Mouse (Mus musculus): ENCODE measurements at regions not wholly inside any gene's neighbourhood (a gene's known extent, or its start where the extent isn't known, plus 50 kb on each side); places are given as distances from the start of the nearest gene placed in this dataset.

DNA sequence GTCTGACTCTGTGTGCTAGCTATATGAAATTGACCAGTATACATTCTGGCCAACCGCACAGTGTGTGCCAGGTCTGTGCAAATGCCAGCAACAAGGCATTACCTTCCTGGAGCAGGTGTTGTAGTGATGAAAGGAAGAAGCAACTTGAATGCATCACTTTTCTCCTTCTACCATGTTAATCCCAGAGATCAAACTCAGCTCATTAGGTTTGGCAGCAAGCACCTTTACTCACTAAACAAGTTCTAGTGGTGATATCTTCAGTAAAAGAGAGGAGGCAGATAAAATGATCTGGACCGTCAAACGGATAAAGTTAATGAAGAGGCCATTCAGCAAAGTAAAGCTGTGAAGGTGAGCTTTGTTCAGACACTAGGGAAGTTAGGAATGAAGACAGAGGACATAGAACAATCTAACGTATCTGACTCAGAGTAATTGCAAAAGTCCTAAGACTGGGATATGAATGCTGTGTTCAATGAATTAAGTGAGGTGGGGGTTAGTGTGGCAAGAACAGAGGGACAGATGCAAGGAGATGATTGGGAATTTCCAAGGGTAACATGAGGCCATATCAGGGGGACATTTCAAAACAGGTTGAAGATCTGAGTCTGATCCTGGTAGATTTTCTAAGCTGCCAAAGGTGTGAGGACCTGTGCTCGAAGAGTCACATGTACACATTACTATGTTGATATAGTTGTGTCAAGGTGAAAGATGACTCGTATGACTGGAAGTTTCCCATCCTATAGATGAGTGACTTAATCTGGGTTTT is 1478.4 kb upstream of the Slc10a2 start:
- no peak for DNase-seq (ENCODE audit: low read depth, low spot score)

DNA sequence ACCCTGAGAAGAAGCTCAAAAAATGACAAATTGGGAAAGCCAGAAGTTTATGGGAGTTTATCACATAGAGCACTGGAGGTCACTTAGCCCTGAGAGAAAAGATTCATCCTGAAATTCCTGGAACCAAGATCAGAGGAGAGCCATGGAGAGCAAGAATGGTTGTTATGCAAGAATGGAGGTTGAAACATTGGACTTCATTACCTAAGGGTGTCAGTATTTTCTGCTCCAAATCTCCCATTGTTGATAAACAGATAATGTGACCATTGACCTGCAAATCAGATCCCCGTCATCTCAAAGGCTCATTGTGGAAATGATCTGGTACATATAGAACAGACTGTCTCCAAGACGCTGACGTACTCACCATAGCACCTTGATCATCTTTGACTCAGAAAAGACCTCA is 1477.6 kb upstream of the Slc10a2 start:
- no peak for DNase-seq (ENCODE audit: low read depth, low spot score)

GRCm38 (mm10) chr8:6577868-6578634 is 1472.9 kb upstream of the Slc10a2 start:
- no peak for DNase-seq (ENCODE audit: low read depth, low spot score)

DNA sequence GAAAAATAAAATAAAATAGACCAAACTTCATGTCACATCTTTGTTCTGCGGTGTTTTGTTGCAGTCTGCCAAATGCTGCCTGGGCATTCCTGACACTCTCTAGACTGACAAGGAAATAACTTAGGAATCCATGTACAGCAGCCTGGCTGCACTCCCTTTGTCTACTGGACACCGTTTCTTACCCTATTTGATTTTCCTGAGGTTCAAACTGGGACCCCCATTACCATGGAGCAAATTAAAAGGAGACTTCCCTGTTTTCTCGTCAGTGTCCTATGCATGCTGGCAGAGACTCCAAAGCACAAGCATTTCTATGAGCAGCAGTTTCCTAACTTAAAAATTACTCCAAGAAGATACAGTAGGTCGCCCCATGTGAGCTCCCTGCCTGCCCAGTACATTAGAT is 1470.1 kb upstream of the Slc10a2 start:
- no peak for DNase-seq (ENCODE audit: low read depth, low spot score)

- no peak for DNase-seq (ENCODE audit: low read depth, low spot score)
These were observed 1468.3 kb upstream of the Slc10a2 start for GRCm38 (mm10) chr8:6573492-6573891.

GRCm38 (mm10) chr8:6572066-6572665 is 1467.0 kb upstream of the Slc10a2 start:
- peak; percentile 25 for DNase-seq (ENCODE audit: low read depth, low spot score)

GRCm38 (mm10) chr8:6550965-6551364 is 1445.8 kb upstream of the Slc10a2 start:
- DNase-seq (ENCODE audit: low read depth, low spot score), result no peak

GRCm38 (mm10) chr8:6527171-6527570 is 1422.0 kb upstream of the Slc10a2 start:
- no peak for DNase-seq (ENCODE audit: low read depth, low spot score)

DNA sequence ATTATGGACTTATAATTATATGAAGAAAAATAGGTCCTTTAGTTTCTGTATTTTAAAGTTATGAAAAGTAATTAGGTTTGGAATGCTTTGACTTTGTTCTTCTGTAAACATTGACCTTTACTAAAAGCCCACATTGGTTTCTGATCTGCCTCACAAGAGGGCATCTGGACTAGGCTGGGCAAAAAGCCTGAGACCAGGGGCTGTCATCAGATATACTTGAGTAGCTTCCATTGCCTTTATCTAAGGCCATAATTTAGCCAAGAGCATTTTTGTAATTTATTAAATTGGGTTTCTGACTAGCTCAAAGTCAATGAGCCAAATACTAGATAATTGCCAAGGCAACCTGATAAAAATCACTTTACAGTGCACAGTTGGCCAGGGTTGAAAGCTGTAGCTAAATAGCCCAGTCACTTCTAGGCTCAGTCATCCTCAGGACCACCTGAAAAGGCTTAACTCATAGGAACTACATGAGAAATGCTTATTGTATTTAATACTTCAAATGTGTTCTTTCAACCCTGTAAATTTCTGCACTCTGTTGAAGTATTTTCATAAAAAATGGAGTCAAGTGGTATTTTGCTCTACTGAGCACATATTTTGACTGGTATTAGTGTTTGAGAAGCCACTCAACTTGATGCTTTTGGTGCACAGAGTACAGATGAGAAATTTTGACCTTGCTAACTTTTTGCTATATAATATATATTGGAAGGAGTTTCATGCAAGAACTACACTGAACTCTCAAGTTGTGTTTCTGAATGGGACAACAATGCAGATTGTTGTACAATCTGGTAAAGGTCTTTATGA is 1410.9 kb upstream of the Slc10a2 start:
- DNase-seq (ENCODE audit: low read depth, low spot score), result no peak

GRCm38 (mm10) chr8:6492453-6492852 is 1387.3 kb upstream of the Slc10a2 start:
- DNase-seq (ENCODE audit: low read depth, low spot score), result no peak

DNA sequence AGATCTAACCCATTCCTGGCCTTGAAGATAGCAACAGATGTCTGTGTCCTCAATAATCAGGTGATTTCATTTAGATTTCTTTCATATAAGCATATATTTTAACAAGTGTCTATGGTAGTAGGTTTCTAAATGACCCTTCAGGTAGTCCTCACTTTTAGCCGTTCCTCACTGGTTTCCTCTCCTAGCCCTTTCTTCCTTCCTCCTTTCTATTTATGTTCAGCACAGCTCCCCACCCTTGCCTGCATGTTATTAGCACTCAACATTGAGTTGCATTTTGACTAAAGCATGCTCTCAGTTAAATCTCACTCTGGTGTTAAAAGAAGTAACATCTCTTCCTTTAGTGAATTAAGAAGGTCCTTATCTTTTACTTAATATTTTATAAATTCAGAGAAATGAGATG is 1376.8 kb upstream of the Slc10a2 start:
- no peak for DNase-seq (ENCODE audit: low read depth, low spot score)

- no peak for DNase-seq (ENCODE audit: low read depth, low spot score)
These were observed 1365.9 kb upstream of the Slc10a2 start for GRCm38 (mm10) chr8:6471089-6471488.

GRCm38 (mm10) chr8:6456553-6457180 is 1351.5 kb upstream of the Slc10a2 start:
- no peak for DNase-seq (ENCODE audit: low read depth, low spot score)

DNA sequence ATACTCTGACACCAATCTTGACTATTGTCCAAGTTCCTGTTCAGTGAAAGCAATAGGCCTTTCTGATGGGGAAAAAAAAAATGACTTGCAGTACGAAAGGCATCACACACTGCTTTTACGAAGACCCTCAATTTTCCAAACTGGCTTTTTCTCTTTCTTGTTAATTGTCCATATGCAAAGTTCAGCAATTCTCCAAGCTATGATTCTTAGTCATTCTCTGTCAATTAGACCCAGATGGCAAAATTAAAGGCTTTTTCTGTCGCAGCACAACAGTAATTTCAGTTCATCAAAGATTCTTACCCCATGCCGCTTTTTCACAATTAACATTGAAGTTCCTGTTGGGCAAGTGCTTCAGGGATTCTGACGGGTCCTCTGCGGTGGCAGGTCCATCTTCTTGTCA is 1343.2 kb upstream of the Slc10a2 start:
- DNase-seq (ENCODE audit: low read depth, low spot score), result no peak

DNA sequence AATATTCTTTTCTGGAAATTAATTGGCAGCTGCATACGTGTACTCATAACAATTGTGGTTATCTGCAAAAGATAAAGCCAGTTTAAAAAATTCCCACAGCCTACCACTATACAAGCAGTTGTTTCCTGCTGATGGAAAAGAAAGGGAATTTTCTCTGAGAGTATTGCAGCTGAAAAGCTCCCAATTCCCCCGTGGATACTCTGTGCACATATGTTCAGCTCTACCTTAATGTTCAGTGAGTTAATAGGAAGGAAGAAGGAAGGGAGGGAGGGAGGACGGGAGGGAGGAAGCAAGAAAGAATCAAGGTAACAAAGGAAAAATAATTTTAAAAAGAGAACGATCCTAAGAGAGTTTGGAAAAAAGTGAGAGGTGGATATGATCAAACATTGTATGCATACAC is 1333.9 kb upstream of the Slc10a2 start:
- no peak for DNase-seq (ENCODE audit: low read depth, low spot score)
